Mouse (Mus musculus) subcutaneous adipose tissue, adult 2 months (tissue): ENCODE data around the gene Thap8. TPM values are rescaled to one million over a fixed set of nuclear protein-coding genes. Genes with fewer than 3 reads are reported as not detected.

Experiments
- polyA plus RNA-seq: library from polyadenylated mRNA; depleted of rRNA; stranded (reverse); fragments of >200 nt; gene quantifications from 2 replicates; pipeline ENCODE4 v1.2.3, GENCODE M21; 2012; ENCODE audit warnings: low replicate concordance; rRNA removed

Thap8 gene
- polyA plus RNA-seq = 0.87 and 1.5 TPM in 2 replicates

DNA sequence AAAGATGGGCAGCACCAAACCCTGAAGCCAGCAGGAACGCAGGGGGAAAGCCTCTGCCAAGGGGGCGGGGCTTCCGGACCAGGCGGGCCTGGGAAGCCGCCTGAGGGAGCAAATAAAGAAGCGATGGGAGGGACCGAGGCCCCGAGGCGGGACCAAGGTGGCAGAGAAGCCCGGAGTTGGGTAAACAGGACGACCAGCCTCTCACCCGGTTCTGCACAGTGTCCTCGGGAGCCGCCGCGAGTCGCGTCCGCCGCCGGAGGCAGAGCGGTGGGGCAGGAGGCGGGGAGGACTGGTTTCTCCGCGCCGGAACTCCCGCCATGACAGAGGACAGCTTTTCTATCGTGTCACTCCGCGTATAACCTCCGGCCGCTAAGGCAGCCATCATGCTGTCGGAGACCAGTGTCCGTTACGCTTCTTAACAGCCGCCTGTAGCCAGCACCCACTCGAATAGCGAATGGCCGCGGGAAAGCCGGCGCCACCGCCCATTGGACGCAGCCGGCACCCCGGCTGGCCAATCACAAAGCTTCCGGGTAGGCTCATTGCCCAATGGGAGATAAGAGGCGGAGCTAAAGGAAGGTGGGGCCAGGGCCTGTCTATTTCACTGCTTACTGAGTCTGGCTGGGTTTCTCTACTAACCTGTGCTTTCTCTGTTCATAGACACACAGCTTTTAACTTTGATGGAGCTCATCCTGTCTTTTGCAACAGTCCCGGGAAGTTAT, at the start of gene Thap8, which contains the start of gene Wdr62:
Thap8 (plus strand) TSS at position 144 of the 719 bp plus-strand sequence.
Wdr62 (minus strand) TSS at position 469 of the 719 bp plus-strand sequence.

DNA sequence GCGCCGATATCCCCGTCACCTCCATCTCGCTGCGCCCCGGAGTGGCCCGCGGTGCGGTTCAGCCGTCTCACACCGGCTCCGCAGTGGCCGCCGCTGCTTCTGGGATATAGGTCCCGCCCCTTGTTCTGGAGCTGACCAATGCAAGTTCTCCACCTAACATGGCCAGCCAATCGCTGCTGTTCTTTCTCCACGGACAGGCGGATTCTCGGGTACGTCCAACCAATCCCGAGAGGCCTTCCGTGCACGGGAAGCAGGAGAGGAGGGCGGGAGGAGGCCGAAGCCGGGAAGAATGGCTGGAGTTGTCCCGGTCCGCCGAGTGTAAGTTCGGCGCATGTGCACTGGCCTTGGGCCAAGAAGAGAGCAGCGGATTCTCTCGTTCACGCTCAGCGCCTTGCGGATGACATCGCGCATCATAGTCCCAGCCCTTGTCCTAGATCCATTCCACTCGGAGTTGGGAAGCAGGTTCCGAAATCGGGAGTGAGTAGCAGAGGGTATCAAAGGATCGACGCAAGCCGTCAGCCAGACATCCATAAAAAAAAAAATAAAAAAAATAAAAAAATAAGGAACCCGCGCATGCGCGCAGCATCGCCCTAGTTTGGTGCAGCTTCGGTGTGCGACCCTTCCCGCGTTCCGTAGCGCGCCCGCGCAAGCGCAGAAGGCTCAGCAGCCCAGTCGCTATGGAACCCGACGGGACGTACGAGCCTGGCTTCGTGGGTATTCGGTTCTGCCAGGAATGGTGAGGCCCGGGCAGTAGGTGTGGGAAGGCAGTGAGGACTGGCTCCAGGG, 48.0 kb upstream of the Thap8 start, which contains the start of the genes Polr2i and Tbcb:
Polr2i (plus strand) TSS at position 280 of the 786 bp plus-strand sequence.
Tbcb (minus strand) TSS at position 604 of the 786 bp plus-strand sequence.

DNA sequence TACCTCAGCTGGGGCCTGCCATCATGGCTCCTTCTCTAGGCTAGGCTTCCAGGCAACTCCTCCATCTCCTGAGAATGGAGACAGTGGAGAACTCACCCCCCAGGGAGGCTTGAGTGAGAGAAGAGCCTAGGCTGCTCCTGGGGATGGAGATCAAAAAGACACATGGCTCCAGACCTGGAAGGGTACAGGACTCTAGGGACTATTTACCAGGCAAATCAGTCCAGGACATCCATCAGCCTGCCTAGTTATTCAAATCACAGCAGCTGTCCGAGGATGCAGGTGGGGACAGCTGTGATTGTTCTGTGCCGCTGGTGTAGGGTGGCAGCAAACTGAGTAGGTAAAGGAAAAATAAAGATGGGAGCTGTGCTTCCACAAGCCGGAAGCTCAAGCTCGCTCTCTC, 44.3 kb upstream of the Thap8 start, which contains the start of gene Ovol3:
Ovol3 (minus strand) TSS at position 101 of the 400 bp plus-strand sequence.

DNA sequence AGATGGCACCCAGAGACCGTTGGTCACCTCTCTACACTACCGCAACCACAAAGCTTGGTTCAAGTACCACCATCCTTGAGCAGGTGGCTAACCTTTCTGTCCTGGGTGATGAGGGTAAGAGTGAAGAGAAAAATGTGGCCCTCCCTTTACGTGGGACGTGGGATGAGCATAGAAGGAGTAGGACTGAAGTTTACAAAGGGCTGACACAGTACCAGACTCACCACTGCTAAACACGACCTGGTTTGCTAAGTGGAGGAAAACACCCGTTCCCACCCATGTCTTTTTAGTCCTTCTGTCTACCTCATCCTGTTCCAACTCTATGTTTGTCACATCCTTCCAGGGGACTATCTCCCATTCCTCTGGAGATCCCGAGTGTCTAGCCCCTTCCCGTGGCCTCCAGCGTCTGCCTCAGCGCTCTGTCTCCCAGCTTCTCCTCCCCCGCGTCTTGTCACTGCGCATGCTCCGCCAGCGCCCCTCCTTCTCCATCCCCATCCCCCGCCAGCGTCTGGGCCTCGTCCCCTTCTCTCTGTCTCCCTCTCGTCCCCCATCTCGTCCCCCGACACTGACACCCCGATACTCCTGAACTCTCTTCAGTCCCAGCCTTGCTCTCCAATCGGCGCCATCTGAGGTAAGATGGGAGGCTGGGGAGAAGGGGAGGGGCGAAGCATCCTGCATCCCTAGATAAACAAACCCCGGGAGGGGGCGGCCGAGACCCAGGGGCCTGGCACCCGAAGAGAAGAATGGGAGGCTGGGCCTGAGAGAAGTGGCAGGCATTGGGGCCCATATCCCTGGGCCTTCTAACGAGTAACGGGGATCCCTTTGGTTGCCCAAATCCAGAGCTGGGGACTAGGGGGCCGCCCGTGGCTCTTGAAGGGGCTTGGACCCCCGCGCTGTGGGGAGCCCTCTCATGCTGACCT, 11.6 kb downstream of the Thap8 start, which contains the start of gene Clip3:
Clip3 (plus strand) TSS at position 514 of the 917 bp plus-strand sequence.

DNA sequence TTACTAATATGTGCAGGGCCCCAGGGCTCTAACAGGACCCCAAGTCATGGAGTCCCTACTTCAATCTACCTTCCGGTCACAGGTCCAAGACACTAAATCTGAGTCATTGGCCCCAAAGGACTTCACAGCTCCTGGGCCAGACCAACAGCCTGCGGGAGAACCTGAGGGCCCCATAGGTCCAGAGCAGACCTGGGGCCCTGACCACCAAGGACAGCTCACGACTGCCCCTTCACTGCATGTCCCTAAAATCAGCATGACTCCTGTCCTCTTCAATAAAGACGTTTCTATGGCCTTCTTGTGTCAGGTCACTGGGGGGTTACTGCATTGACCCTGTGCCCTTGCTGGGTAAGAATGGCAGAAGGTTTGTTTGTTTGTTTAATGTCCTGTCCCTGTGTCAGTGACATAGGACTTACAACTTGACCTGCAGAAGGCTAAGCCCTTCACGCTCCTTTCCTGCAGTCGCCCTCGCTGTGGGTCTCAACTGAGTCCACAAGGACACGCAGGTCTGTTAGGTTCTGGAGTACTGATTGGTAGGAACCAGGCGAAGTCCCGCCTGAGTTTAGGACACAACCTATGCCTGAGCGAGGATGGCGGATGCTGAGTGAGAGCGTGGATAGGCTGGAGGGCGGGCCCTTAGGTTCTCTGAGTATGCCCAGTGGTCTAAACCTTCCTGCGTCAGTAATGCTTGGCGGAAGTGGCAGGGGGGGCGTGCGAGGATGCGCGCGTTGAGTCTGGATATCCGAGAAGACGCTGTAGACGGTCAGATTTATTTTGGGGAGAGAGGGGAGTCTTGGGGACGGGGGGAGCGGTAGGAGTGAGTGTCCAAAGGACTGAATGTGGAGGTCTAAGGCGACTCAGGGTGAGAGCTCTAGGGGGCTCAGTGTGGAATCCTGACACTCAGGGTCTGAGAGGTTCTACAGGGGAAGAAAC, 28.4 kb downstream of the Thap8 start, which contains the start of gene Alkbh6:
Alkbh6 (plus strand) TSS at position 642 of the 930 bp plus-strand sequence.

DNA sequence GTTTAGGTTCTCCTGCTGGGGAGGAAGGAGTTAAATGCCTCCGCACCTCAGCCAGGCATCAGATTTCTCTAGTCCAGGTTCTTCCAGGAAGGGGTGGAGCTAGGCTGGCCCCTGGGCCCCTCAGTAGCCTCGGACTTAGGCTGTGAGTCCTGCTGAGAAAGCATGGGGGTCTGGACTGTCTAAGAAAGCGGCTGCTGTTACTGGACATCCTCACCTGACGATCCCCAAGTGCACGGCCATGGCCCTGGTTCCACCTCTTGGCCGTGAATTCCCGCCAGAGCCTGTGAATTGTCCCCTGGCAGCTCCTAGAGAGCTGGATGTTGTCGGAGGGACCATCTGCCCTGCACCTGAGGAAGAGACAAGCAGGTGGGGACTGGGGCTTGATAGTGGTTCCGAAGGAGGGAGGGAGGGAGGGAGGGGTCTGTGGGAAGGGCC, 34.8 kb downstream of the Thap8 start, which contains the start of gene Syne4:
Syne4 (plus strand) TSS at position 87 of the 435 bp plus-strand sequence.

DNA sequence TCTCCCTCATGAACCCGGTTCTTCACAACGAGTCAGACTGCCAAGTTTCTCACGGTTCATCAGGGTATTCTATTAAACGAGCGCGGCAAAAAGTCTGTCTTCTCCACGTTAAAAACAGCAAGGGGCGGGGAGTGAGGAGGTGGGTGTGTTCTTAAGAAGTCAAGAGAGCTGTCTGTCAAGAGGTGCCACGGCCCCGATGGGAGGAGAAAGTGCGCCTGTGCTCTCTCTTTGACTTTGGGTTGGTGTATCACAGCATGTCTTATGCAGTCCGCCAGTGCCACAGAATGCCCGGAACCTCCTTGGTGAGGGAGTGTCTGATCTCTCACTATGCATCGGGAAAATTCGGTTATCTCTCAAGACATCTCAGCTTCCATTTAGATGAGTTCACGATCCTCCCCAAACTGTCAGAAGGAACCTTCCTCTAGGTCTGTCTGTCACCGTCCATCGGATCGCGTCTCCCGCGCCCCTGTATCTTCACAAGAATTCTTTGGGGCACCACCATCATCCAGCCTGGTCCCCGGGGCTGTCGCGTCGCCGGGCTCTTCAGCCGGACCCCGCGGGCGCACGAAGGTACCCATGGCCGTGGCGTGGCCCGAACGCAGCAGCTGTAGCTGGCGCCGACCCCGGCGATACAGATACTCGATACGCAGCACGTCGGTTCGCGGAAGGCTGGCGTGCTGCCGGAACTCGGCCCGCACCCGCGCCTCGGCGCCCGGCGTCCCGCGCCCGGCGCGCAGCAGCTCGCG, 41.8 kb downstream of the Thap8 start, which contains the start of gene E130208F15Rik:
E130208F15Rik (plus strand) TSS at position 202 of the 746 bp plus-strand sequence.

DNA sequence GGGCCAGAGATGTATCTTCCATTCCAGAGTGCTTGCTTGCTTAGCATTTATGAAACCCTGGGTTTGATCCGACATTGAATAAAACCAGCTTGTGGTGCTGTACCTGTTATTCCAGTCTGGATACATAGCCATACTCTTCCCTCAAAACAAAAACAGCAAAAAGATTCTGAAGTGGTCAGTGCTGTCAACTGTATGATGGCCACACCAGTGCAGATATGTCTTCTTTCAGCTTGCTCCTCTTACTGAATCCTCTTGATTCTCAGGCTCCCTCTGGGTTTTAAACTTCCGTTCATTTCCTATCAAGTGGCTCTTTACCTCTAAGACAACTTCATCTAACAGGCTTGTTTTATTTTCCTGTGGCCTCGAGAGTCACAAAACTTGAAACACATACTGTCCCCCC, 43.9 kb downstream of the Thap8 start, which contains the start of gene Sdhaf1:
Sdhaf1 (minus strand) TSS at position 101 of the 400 bp plus-strand sequence.

Other genes starting within 250 kb of the Thap8 start
- 7.2 and 9.2 TPM in 2 replicates for gene Zfp14, start 228.7 kb upstream of the Thap8 start, polyA plus RNA-seq
- 0.56 and 1.2 TPM in 2 replicates for gene Zfp82, start 207.2 kb upstream of the Thap8 start, polyA plus RNA-seq
- not detected in 2 replicates for gene Gm26920, start 189.7 kb upstream of the Thap8 start, polyA plus RNA-seq
- gene Zfp566, start 189.6 kb upstream of the Thap8 start, polyA plus RNA-seq = 0.97 and 5.5 TPM in 2 replicates
- 17.7 and 38.2 TPM in 2 replicates for gene Zfp260, start 185.3 kb upstream of the Thap8 start, polyA plus RNA-seq
- 1.5 and 4.0 TPM in 2 replicates for gene Zfp382, start 158.2 kb upstream of the Thap8 start, polyA plus RNA-seq
- 13.9 and 30.8 TPM in 2 replicates for gene Zfp146, start 110.3 kb upstream of the Thap8 start, polyA plus RNA-seq
- gene Cox7a1, start 96.0 kb upstream of the Thap8 start, polyA plus RNA-seq = 28.7 and 105 TPM in 2 replicates
- 1,243 TPM in 2 replicates for gene Capns1, start 81.3 kb upstream of the Thap8 start, polyA plus RNA-seq
- gene Polr2i, start 48.1 kb upstream of the Thap8 start, polyA plus RNA-seq = 106 and 146 TPM in 2 replicates
- gene Tbcb, start 47.8 kb upstream of the Thap8 start, polyA plus RNA-seq = 52.0 and 53.0 TPM in 2 replicates
- gene Ovol3, start 44.4 kb upstream of the Thap8 start, polyA plus RNA-seq = not detected in 2 replicates
- 26.2 and 55.0 TPM in 2 replicates for gene Wdr62, start 325 bp downstream of the Thap8 start, polyA plus RNA-seq
- 15.8 and 61.6 TPM in 2 replicates for gene Clip3, start 11.6 kb downstream of the Thap8 start, polyA plus RNA-seq
- gene Alkbh6, start 28.6 kb downstream of the Thap8 start, polyA plus RNA-seq = 96.6 and 120 TPM in 2 replicates
- 2.6 and 34.1 TPM in 2 replicates for gene Syne4, start 34.7 kb downstream of the Thap8 start, polyA plus RNA-seq
- gene E130208F15Rik, start 41.6 kb downstream of the Thap8 start, polyA plus RNA-seq = 0.53 and 0.66 TPM in 2 replicates
- gene Sdhaf1, start 43.8 kb downstream of the Thap8 start, polyA plus RNA-seq = 14.7 and 20.6 TPM in 2 replicates
- 3.1 and 19.7 TPM in 2 replicates for gene Lrfn3, start 82.7 kb downstream of the Thap8 start, polyA plus RNA-seq
- 182 and 372 TPM in 2 replicates for gene Tyrobp, start 133.7 kb downstream of the Thap8 start, polyA plus RNA-seq
- gene Hcst, start 139.8 kb downstream of the Thap8 start, polyA plus RNA-seq = 11.1 and 15.3 TPM in 2 replicates
- 3.1 and 5.5 TPM in 2 replicates for gene Nfkbid, start 141.6 kb downstream of the Thap8 start, polyA plus RNA-seq
- 2.5 and 7.0 TPM in 2 replicates for gene Aplp1, start 165.4 kb downstream of the Thap8 start, polyA plus RNA-seq
- gene Kirrel2, start 177.6 kb downstream of the Thap8 start, polyA plus RNA-seq = not detected in 2 replicates
- gene Nphs1, start 178.2 kb downstream of the Thap8 start, polyA plus RNA-seq = not detected in 2 replicates
- gene Prodh2, start 213.5 kb downstream of the Thap8 start, polyA plus RNA-seq = not detected in 2 replicates